Mouse (Mus musculus) olfactory bulb, adult 2 months (tissue): ENCODE results near the gene Six5. TPM values are rescaled to one million over a fixed set of nuclear protein-coding genes. Genes with fewer than 3 reads are reported as not detected.

Experiments used
- H3K27ac ChIP-seq: fragments of 200-500 bp; 2 replicates; pipeline ENCODE4 v1.5.1; 2012; ENCODE audit warnings: low read depth, low read length; ENCODE audit not compliant: insufficient read depth
- H3K4me1 ChIP-seq: fragments of 200-500 bp; 2 replicates; pipeline ENCODE4 v1.6.1; 2012; ENCODE audit warnings: low read length; ENCODE audit not compliant: control insufficient read depth, insufficient read depth
- H3K4me3 ChIP-seq: fragments of 200-500 bp; 2 replicates; pipeline ENCODE4 v1.5.1; 2012; ENCODE audit warnings: mild to moderate bottlenecking, low read depth, low read length, moderate library complexity; ENCODE audit not compliant: insufficient read depth
- CTCF ChIP-seq: fragments of 200-500 bp; IDR thresholded peaks from 2 replicates; pipeline ENCODE4 v1.5.1; 2012; ENCODE audit warnings: low read depth, mild to moderate bottlenecking, low read length, moderate library complexity; ENCODE audit not compliant: insufficient read depth
- POLR2A ChIP-seq: fragments of 200-500 bp; IDR thresholded peaks from 2 replicates; pipeline ENCODE4 v1.6.1; 2012; ENCODE audit warnings: mild to moderate bottlenecking, low read depth, low read length, moderate library complexity; ENCODE audit not compliant: insufficient read depth
- WGBS: fragments of 180-500 bp; shearing (Covaris S2); methylation state at CpG from one replicate; pipeline ENCODE4 v1.1.7; 2018; 5-methylcytosine and 5-hydroxymethylcytosine counted together
- polyA plus RNA-seq: library from polyadenylated mRNA; stranded (reverse); fragments of >200 nt; gene quantifications from 2 replicates; pipeline ENCODE4 v1.2.4, GENCODE M21; 2012; ENCODE audit warnings: low replicate concordance; ENCODE audit not compliant: missing spikeins, insufficient read depth, insufficient read length

Gene Six5
- polyA plus RNA-seq, 1 experiment = not detected

GRCm38 (mm10) chr7:19083096-19083495 lies 11.3 kb upstream of the Six5 start:
- no peak for TF ChIP-seq POLR2A
- no peak for TF ChIP-seq CTCF

DNA sequence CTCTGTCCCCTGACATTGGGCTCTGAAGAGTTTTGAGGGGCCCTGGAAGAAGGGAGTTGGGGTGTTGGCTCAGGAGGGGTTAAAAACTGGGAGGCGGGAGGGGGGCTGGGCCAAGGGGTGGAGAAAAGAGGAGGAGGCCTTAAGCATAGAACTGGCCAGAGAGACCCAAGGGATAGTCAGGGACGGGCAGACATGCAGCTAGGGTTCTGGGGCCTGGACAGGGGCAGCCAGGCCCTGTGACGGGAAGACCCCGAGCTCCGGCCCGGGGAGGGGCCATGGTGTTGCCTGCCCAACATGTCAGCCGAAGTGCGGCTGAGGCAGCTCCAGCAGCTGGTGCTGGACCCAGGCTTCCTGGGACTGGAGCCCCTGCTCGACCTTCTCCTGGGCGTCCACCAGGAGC lies 10.7 kb upstream of the Six5 start, which contains the start of gene Dmpk:
Dmpk (plus strand) TSS at position 149 of the 400 bp plus-strand sequence.
- no peak within 1 kb of the TSS; the same call in 1 of the 2 replicates for H3K27ac ChIP-seq
- TF ChIP-seq POLR2A = no peak
- TF ChIP-seq CTCF = no peak

More at GRCm38 (mm10) chr7:19083096-19083495, 11.3 kb upstream of the Six5 start:
- WGBS = 50% methylated on average over 6 of the region's 6 CpGs
- H3K4me1 ChIP-seq = peaks cover 29% of the 10 kb centered on the region
- H3K27ac ChIP-seq = no peak overlapping the region; the same call in 1 of the 2 replicates
- no peak overlapping the region for H3K4me3 ChIP-seq

DNA sequence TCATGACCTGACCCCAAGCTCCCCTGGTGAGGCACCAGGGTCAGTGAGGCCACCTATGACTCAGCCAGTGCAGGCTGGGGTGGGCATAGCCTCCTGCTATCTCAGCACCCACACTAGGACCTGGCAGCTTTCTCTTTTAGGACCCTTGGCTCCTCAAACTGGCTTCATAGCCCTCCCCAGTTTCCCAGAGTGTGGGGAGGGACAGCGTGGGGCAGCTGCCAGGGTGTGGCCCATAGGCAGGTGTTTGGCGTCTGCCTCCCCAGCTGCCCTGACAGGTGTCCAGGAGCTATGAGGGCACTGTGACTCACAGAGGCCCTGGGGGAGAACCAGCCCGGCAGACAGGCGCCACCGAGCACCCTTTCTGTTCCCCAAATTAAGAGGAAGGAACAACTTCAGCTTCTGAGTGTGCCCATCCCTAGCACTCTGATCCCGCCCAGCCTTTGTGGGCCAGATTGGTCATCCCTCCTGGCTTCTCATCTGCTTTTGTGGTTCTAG lies 10.1 kb upstream of the Six5 start:
- Histone ChIP-seq H3K4me3 (0 out of 2 replicates have a peak overlapping the region, but pooled peaks have one; percentile 19), H3K27ac (no peak overlapping the region), H3K4me1 (peaks cover 29% of the 10 kb centered on the region)
- 63% methylated on average over 6 of the region's 6 CpGs for WGBS
- TF ChIP-seq CTCF (no peak), POLR2A (no peak)

More for the DNA sequence above, 10.7 kb upstream of the Six5 start, which contains the start of gene Dmpk:
- 57% methylated on average over 10 of the region's 10 CpGs for WGBS
- peak within 1 kb of the TSS; percentile 19; the same call in 1 of the 2 replicates for H3K4me3 ChIP-seq
- H3K4me1 ChIP-seq = peaks cover 29% of the 10 kb centered on the region

DNA sequence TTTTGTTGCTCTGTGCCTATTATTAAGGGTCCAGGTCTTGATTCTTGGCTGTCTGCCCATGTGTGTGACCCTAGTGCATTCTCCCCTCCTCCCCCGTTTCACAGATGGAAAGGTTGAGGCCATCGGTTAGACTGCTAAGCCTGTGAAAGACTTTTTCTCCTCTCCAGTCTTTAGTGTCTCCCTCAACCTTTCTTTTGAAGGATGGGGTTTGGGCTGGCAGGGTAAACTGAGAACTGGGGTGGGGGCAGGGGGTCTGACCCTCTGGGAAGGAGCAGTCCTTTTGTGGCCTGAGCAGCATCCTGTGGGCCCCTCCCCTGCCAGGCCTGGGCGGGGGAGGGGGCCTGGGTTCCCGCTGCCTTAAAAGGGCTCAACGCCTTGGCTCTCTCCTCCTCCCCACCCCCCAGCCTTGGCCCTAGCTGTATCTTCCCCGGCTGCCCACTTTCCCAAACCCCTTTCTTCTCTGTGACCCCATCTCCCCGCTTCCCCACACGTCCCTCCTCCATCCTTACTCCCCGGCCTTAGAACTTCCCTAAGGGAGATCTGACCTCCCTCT lies 9.4 kb upstream of the Six5 start:
- TF ChIP-seq CTCF (no peak), POLR2A (no peak)
- 36% methylated on average over 9 of the region's 9 CpGs for WGBS
- Histone ChIP-seq H3K4me3 (no peak overlapping the region), H3K4me1 (peaks cover 25% of the 10 kb centered on the region), H3K27ac (no peak overlapping the region)

DNA sequence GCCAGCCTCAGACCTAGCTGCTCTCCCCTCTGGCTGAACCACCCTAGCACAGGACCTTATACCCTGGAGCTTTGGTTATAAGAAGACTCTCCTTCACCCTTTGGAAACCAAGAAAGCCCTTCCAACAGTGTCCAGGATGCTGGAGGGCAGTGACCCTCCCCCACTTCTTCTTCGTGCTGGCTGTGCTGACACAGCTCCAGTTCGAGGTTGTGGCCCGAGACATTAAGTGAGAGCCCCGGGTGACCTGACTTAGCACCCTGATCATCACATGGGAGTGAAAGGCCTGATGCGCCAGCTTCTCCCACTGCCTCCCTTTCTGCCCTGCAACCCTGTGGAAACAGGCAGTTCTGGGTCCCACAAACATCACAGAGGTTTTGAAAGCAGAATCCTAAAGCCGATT lies 8.9 kb upstream of the Six5 start:
- Histone ChIP-seq H3K4me1 (peaks cover 25% of the 10 kb centered on the region), H3K27ac (no peak overlapping the region), H3K4me3 (no peak overlapping the region)
- TF ChIP-seq CTCF (no peak), POLR2A (no peak)
- WGBS = 20% methylated on average over 6 of the region's 6 CpGs

- 46% methylated on average over 14 of the region's 14 CpGs for WGBS
- no peak for TF ChIP-seq CTCF
- no peak for TF ChIP-seq POLR2A
Observed at GRCm38 (mm10) chr7:19086042-19086441, 8.4 kb upstream of the Six5 start.

DNA sequence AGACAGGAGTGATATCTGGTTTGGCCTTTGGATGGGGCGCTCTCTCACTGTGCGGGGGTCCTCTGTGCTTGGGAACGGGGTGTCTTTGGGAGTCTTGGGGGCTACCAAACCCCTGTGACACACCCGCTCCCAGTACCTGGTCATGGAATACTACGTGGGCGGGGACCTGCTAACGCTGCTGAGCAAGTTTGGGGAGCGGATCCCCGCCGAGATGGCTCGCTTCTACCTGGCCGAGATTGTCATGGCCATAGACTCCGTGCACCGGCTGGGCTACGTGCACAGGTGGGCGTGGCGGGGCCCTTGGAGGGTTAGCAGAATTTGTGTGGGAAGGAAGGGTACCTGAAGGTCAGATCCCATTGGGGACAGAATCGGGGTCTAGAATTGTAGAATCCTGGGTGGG lies 7.6 kb upstream of the Six5 start:
- no peak for TF ChIP-seq POLR2A
- no peak for TF ChIP-seq CTCF
- H3K27ac ChIP-seq = no peak overlapping the region
- WGBS = 79% methylated on average over 18 of the region's 18 CpGs
- peaks cover 25% of the 10 kb centered on the region for H3K4me1 ChIP-seq
- H3K4me3 ChIP-seq = no peak overlapping the region

More at GRCm38 (mm10) chr7:19086042-19086441, 8.4 kb upstream of the Six5 start:
- Histone ChIP-seq H3K4me3 (no peak overlapping the region), H3K4me1 (peaks cover 25% of the 10 kb centered on the region), H3K27ac (no peak overlapping the region)

- Histone ChIP-seq H3K4me1 (peaks cover 30% of the 10 kb centered on the region), H3K4me3 (no peak overlapping the region), H3K27ac (no peak overlapping the region)
- TF ChIP-seq CTCF (peak; percentile 71), POLR2A (no peak)
- 45% methylated on average over 10 of the region's 10 CpGs for WGBS
Observed at GRCm38 (mm10) chr7:19088813-19089212, 5.6 kb upstream of the Six5 start.

DNA sequence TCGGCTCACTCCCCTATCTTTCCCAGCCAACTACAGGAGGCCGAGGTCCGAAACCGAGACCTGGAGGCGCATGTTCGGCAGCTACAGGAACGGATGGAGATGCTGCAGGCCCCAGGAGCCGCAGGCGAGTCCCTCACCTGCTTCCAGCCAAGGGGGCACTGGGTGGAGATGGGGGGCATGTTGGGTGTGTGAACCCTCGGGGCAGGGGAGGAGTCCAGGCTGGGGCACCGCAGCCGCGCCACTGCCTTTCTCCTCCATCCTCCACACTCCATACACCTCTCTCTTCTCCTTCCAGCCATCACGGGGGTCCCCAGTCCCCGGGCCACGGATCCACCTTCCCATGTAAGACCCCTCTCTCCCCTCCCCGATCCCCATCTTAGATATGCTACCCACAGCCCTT lies 2.5 kb upstream of the Six5 start:
- 71% methylated on average over 17 of the region's 17 CpGs for WGBS
- no peak overlapping the region for H3K4me3 ChIP-seq
- peaks cover 36% of the 10 kb centered on the region for H3K4me1 ChIP-seq
- TF ChIP-seq POLR2A (no peak), CTCF (no peak)
- no peak overlapping the region for H3K27ac ChIP-seq
